Mouse (Mus musculus): Measurements from ENCODE around the gene Adcy5. TPM values are rescaled to one million over a fixed set of nuclear protein-coding genes. Genes with fewer than 3 reads are reported as not detected.
A peak's percentile ranks its signal among the peaks of the same experiment; 100 is the strongest.

The Adcy5 gene
- total RNA-seq, 2 experiments from 2014 or later = 1.6 to 1.8 TPM

- peak; percentile 72 for TF ChIP-seq CTCF (IDR thresholded peaks at IDR 0.05)
- no peak overlapping the region for H3K27ac ChIP-seq
- intact Hi-C loops (cut with DNase I) = loop anchor here (2.0 to 5.0 kb wide), 2 partner anchors 223 to 308 kb away; no protein-coding TSS in a partner anchor
- no peak overlapping the region for H3K4me3 ChIP-seq
- DNase-seq = no peak
Observed at GRCm38 (mm10) chr16:35319335-35319734, 164.7 kb downstream of the Adcy5 start.

DNA sequence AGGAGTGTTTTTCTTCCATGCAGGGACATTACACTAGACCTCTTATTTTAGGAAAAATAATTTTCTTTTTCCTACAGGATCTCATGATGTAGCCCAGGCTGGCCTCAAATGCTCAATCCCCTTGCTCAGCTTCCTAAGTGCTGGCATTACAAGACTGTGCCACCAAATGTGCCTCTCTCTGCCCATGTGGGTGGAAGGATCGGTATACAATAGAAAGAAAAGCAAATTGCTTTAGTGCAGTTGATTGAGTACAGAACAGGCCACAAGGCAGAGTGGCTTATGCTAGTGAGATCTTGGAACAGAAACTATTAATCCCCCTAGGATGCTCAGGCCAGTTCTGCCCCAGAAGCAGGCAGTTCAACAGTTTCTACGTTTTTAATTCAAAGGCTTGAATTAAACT is 165.1 kb downstream of the Adcy5 start:
- intact Hi-C loops (cut with DNase I) = loop anchor here (2.0 to 5.0 kb wide), 2 partner anchors 223 to 308 kb away; no protein-coding TSS in a partner anchor
- no peak overlapping the region for H3K27ac ChIP-seq
- H3K4me3 ChIP-seq = no peak overlapping the region
- TF ChIP-seq CTCF (IDR thresholded peaks at IDR 0.05) = no peak
- DNase-seq = no peak

- no peak overlapping the region for H3K27ac ChIP-seq
- intact Hi-C loops (cut with DNase I) = no loop called here
- no peak overlapping the region for H3K4me3 ChIP-seq
- TF ChIP-seq CTCF (IDR thresholded peaks at IDR 0.05) = no peak
- DNase-seq = no peak
Observed at GRCm38 (mm10) chr16:35330451-35330850, 175.8 kb downstream of the Adcy5 start.

Other genes with a start within 250 kb of the Adcy5 start
- gene Hacd2, start 132.4 kb upstream of the Adcy5 start, total RNA-seq (2021) = 1 to 10 TPM; 1.8 TPM
- 1 to 10 TPM; 5.2 to 7.6 TPM for gene Sec22a, start 209.0 kb downstream of the Adcy5 start, total RNA-seq (2021)